Mouse (Mus musculus) heart, embryonic 14.5 days (tissue): ENCODE measurements around the gene Pptc7. TPM values are rescaled to one million over a fixed set of nuclear protein-coding genes. Genes with fewer than 3 reads are reported as not detected.

Experiments
- ATAC-seq: fragments of 200-750 bp; cut with Nextera tagmentation; 2 replicates; pipeline ENCODE4 v1.8.0; 2017; ENCODE audit warnings: low read depth, moderate TSS enrichment; ENCODE audit not compliant: insufficient number of reproducible peaks, insufficient read depth, low FRiP score
- H3K27ac ChIP-seq, 2 experiments: fragments of 200-500 bp in 1 of 2; fragments of 300-500 bp in 1 of 2; sonication (generic) in 1 of 2; replicated peaks in 1 of 2; 2 replicates each; pipeline ENCODE4 v1.5.1; 2012 to 2014; ENCODE audit warnings: low read depth in 2 of 2, low read length in 2 of 2, control low read depth in 1 of 2, mild to moderate bottlenecking in 1 of 2, mixed read lengths in 1 of 2; ENCODE audit not compliant: control insufficient read depth in 1 of 2, insufficient read depth in 1 of 2
- H3K27me3 ChIP-seq: fragments of 300-500 bp; sonication (generic); 2 replicates; pipeline ENCODE4 v1.6.1; 2014; ENCODE audit warnings: mild to moderate bottlenecking, low read length, control low read depth; ENCODE audit not compliant: control insufficient read depth, insufficient read depth
- H3K36me3 ChIP-seq: fragments of 300-500 bp; sonication (generic); 2 replicates; pipeline ENCODE4 v1.6.1; 2014; ENCODE audit warnings: mild to moderate bottlenecking, control low read depth, low read length, mixed read lengths; ENCODE audit not compliant: control insufficient read depth, insufficient read depth
- H3K4me1 ChIP-seq, 2 experiments: fragments of 200-500 bp in 1 of 2; fragments of 300-500 bp in 1 of 2; sonication (generic) in 1 of 2; 2 replicates each; pipeline ENCODE4 v1.6.1; 2012 to 2014; ENCODE audit warnings: low read length in 2 of 2, control low read depth in 1 of 2, mixed read lengths in 1 of 2; ENCODE audit not compliant: control insufficient read depth in 2 of 2, insufficient read depth in 2 of 2
- H3K4me2 ChIP-seq: fragments of 300-500 bp; sonication (generic); 2 replicates; pipeline ENCODE4 v1.6.1; 2014; ENCODE audit warnings: mild to moderate bottlenecking, low read length
- H3K4me3 ChIP-seq, 2 experiments: fragments of 200-500 bp in 1 of 2; fragments of 300-500 bp in 1 of 2; sonication (generic) in 1 of 2; 2 replicates each; pipeline ENCODE4 v1.5.1; 2012 to 2014; ENCODE audit warnings: low read length in 2 of 2, mild to moderate bottlenecking in 2 of 2, control low read depth in 1 of 2, low read depth in 1 of 2, moderate library complexity in 1 of 2; ENCODE audit not compliant: control insufficient read depth in 1 of 2, insufficient read depth in 1 of 2
- H3K9ac ChIP-seq: fragments of 300-500 bp; sonication (generic); 2 replicates; pipeline ENCODE4 v1.6.1; 2014; ENCODE audit warnings: mild to moderate bottlenecking, low read length
- H3K9me3 ChIP-seq: fragments of 300-500 bp; sonication (generic); 2 replicates; pipeline ENCODE4 v1.6.1; 2016; ENCODE audit warnings: low read length, control low read depth; ENCODE audit not compliant: control insufficient read depth
- WGBS: fragments of 180-500 bp; shearing (Covaris S2); extraction: QIAGEN DNeasy Blood & Tissue Kit; methylation state at CpG from one replicate; pipeline ENCODE4 v1.1.7; 2014; 5-methylcytosine and 5-hydroxymethylcytosine counted together
- polyA plus RNA-seq: library from polyadenylated mRNA; unstranded; fragments of >200 nt; fragmentation: Nextera tagmentation; extraction: Ambion mirVana; gene quantifications from 2 replicates; pipeline ENCODE4 v1.2.1, GENCODE M21; 2014

Pptc7 gene
- 13.0 and 16.3 TPM in 2 replicates for polyA plus RNA-seq

- Histone ChIP-seq H3K27ac (peak within 1 kb of the TSS; percentile 45 to 86), H3K9ac (peak within 1 kb of the TSS; percentile 95), H3K36me3 (peaks cover 13% of the 10 kb centered on the region), H3K9me3 (no peaks in the 10 kb centered on the region), H3K27me3 (no peaks in the 10 kb centered on the region), H3K4me2 (peak within 1 kb of the TSS; percentile 97), H3K4me1 (peaks cover 15 to 43% of the 10 kb centered on the region in 2 experiments), H3K4me3 (peak within 1 kb of the TSS; percentile 63 to 97)
- ATAC-seq = peak; percentile 92
- WGBS = under 1% methylated on average over 69 of the region's 114 CpGs
These were observed at the start of gene Pptc7 for GRCm38 (mm10) chr5:122284183-122285028. Gene Pptc7 (plus strand): TSS chr5:122284365.

GRCm38 (mm10) chr5:122235196-122235836 is 48.8 kb upstream of the Pptc7 start:
- ATAC-seq = no peak
- no peak overlapping the region for H3K4me2 ChIP-seq
- no peak overlapping the region for H3K27ac ChIP-seq
- no peak overlapping the region for H3K9ac ChIP-seq
- H3K9me3 ChIP-seq = no peaks in the 10 kb centered on the region
- H3K4me1 ChIP-seq = peaks cover 0 to 7% of the 10 kb centered on the region in 2 experiments; a peak in 1 of 4 replicates
- H3K27me3 ChIP-seq = no peaks in the 10 kb centered on the region
- H3K4me3 ChIP-seq = no peak overlapping the region
- WGBS = 65% methylated on average over 9 of the region's 9 CpGs
- no peaks in the 10 kb centered on the region for H3K36me3 ChIP-seq

DNA sequence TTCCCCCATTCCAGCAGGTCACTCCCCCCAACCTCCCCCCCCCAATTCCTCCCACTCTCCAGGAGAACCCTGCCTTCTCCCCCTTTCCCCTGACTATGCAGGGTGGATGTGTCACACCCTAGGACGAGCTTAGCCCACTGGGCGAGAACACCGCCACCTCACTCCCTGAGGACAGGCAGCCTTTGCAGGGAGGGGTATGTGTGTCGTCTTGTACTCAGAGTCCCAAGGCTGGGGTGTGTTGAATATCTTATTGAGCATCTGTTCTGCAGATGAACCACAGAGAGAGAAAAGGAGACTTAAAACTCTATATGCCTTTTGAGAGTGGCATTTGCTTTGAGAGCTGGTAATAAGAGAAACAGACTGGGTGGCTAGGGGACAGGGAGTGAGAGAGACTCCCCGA is 47.0 kb upstream of the Pptc7 start:
- no peaks in the 10 kb centered on the region for H3K9me3 ChIP-seq
- peaks cover 0 to 7% of the 10 kb centered on the region in 2 experiments; a peak in 1 of 4 replicates for H3K4me1 ChIP-seq

DNA sequence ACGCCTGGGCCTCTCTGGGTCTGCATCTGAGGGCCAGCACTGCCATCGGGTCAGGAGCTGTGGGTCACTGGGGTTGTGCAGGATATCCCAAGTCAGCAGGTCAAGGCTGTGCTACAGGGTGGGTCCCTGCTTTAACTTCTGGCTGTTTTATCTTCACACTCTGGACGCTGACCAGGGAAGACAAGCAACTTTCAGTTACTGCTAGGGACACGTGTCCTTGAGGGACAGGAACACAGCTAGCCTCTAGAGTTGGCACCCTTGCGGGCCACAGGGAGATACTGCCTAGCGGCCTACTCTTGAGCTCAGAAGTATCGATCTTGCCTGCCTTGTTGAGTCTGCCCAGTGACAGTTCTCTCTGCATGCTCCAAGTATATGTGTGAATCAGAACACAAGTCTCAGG is 44.5 kb upstream of the Pptc7 start:
- H3K4me2 ChIP-seq = no peak overlapping the region
- 0 out of 2 replicates have a peak overlapping the region, but pooled peaks have one; percentile 4 for H3K9ac ChIP-seq
- no peak overlapping the region for H3K27ac ChIP-seq
- H3K4me3 ChIP-seq = no peak overlapping the region
- H3K27me3 ChIP-seq = no peaks in the 10 kb centered on the region
- ATAC-seq = no peak
- peaks cover 0 to 7% of the 10 kb centered on the region in 2 experiments; a peak in 1 of 4 replicates for H3K4me1 ChIP-seq
- H3K36me3 ChIP-seq = peaks cover 16% of the 10 kb centered on the region; the same call in 1 of the 2 replicates
- no peaks in the 10 kb centered on the region for H3K9me3 ChIP-seq
- 45% methylated on average over 7 of the region's 7 CpGs for WGBS

More for the DNA sequence above, 47.0 kb upstream of the Pptc7 start:
- Histone ChIP-seq H3K4me2 (no peak overlapping the region), H3K27ac (no peak overlapping the region), H3K4me3 (no peak overlapping the region), H3K9ac (no peak overlapping the region), H3K27me3 (no peaks in the 10 kb centered on the region), H3K36me3 (peaks cover 13% of the 10 kb centered on the region; the same call in 1 of the 2 replicates)
- no peak for ATAC-seq
- WGBS = 73% methylated on average over 5 of the region's 5 CpGs

- Histone ChIP-seq H3K27ac (no peak overlapping the region), H3K9me3 (no peaks in the 10 kb centered on the region), H3K27me3 (no peaks in the 10 kb centered on the region), H3K9ac (no peak overlapping the region), H3K4me3 (no peak overlapping the region), H3K4me2 (no peak overlapping the region), H3K4me1 (peaks cover 0 to 7% of the 10 kb centered on the region in 2 experiments; a peak in 1 of 4 replicates), H3K36me3 (peaks cover 16% of the 10 kb centered on the region; the same call in 1 of the 2 replicates)
- 89% methylated on average over 11 of the region's 11 CpGs for WGBS
- no peak for ATAC-seq
These were observed 43.6 kb upstream of the Pptc7 start for GRCm38 (mm10) chr5:122240521-122240920.

DNA sequence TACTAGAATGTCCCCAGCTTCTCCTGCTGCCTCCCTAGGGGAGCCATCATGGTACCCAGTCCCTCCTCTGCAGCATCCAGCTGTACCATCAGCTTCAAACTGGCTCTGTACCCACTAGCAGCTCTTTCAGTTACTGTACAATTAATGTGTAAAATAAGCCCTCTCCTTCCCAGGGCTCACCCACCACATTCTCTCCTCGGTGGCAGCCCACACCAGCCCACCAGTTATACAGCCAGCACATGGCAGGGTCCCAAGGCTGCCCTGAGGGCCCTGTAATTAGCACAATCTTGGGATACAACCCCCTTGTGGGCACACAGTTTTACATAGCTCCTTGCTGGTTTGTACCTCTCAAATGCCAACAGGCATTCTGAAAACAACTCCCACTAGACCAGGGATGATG is 43.2 kb upstream of the Pptc7 start:
- WGBS = 76% methylated on average over 1 of the region's 1 CpGs

GRCm38 (mm10) chr5:122242521-122243123 is 41.5 kb upstream of the Pptc7 start:
- H3K4me1 ChIP-seq = peaks cover 2 to 10% of the 10 kb centered on the region in 2 experiments; a peak in 2 of 4 replicates
- H3K4me3 ChIP-seq = no peak overlapping the region
- H3K4me2 ChIP-seq = no peak overlapping the region
- H3K27ac ChIP-seq = no peak overlapping the region
- H3K9ac ChIP-seq = no peak overlapping the region
- ATAC-seq = no peak
- H3K27me3 ChIP-seq = no peaks in the 10 kb centered on the region
- H3K36me3 ChIP-seq = peaks cover 20% of the 10 kb centered on the region
- no peaks in the 10 kb centered on the region for H3K9me3 ChIP-seq
- 83% methylated on average over 6 of the region's 6 CpGs for WGBS

More for the DNA sequence above, 43.2 kb upstream of the Pptc7 start:
- Histone ChIP-seq H3K4me3 (no peak overlapping the region), H3K4me1 (0 out of 4 replicates have a peak, but pooled peaks cover 0 to 7% of the 10 kb centered on the region in 2 experiments), H3K4me2 (no peak overlapping the region), H3K27ac (no peak overlapping the region), H3K9ac (no peak overlapping the region), H3K36me3 (peaks cover 16% of the 10 kb centered on the region; the same call in 1 of the 2 replicates), H3K9me3 (no peaks in the 10 kb centered on the region), H3K27me3 (no peaks in the 10 kb centered on the region)
- ATAC-seq = no peak
